Mouse (Mus musculus): Measurements from ENCODE around the gene Mad1l1. TPM values are rescaled to one million over a fixed set of nuclear protein-coding genes. Genes with fewer than 3 reads are reported as not detected.

Gene Mad1l1
- polyA plus RNA-seq, 1 experiment from 2014 or later, result 42.3 TPM

DNA sequence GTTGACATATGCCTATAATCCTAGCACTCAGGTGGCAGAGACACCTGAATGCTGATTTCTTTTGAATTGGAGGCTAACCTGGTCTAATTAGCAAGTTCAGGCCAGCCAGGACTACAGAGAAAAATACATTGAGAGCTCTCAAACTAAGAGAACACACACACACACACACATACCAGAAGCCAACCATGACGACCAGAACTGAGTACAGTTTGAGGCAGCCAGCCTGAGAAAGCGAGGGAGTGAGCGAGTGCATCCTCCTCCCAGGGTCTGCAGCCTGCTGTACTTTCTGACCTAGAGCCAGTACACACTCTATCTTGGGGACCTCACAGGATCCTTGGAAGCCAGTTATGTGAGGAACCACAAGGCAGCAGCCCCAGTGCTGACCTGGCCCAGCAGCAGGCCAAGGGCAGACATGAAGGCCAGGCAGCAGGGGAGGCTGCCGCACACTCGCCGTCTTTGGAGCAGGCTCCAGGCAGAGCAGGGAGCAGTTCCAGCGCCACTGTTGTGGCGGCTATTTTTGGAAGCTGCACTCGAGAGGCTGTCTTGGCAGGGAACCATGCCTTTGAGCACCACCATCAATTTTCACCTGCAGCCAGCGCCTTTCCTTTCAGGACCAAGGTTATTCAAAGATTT, 143.2 kb downstream of the Mad1l1 start:
- Histone ChIP-seq H3K9ac (ENCODE audit: low read length) (no peak overlapping the region), H3K4me2 (ENCODE audit: low read length) (no peak overlapping the region), H3K36me3 (ENCODE audit: control insufficient read depth, insufficient read depth, low read length) (no peaks in the 10 kb centered on the region), H3K27me3 (replicated peaks; ENCODE audit: control insufficient read depth, insufficient read depth, low read length) (no peaks in the 10 kb centered on the region), H3K4me3 (ENCODE audit: low read depth, low read length) (no peak overlapping the region), H3K27ac (ENCODE audit: low read depth) (no peak overlapping the region), H3K9me3 (ENCODE audit: control insufficient read depth, low read length) (no peaks in the 10 kb centered on the region), H3K4me1 (replicated peaks; ENCODE audit: control insufficient read depth, insufficient read depth, low read length) (peaks cover 2% of the 10 kb centered on the region)
- ATAC-seq (replicated peaks; ENCODE audit: low FRiP score, low TSS enrichment, low read depth) (no peak), DNase-seq (ENCODE audit: low spot score) (no peak)
- 54% methylated on average over 10 of the region's 10 CpGs for WGBS

DNA sequence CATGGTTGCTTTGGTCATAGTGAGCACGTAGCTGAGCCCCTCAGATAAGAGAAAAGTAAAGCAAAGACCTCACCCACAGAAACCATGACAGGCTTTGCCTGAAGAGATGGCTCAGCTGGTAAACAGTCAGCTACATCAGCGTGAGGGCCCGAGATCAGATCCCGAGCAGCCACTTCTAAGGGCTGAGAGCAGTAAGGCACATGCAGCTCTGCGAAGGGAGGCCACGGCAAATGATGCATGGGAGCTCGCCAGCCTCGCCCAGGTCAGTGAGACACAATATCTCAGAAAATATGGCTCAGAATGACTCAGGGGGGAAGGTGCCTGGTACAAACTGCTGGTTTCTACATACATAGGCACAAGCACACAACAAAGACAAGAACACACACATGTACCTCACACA, 143.8 kb downstream of the Mad1l1 start:
- Histone ChIP-seq H3K9me3 (ENCODE audit: control insufficient read depth, low read length) (no peaks in the 10 kb centered on the region), H3K27ac (ENCODE audit: low read depth) (no peak overlapping the region), H3K36me3 (ENCODE audit: control insufficient read depth, insufficient read depth, low read length) (no peaks in the 10 kb centered on the region), H3K4me3 (ENCODE audit: low read depth, low read length) (no peak overlapping the region), H3K27me3 (replicated peaks; ENCODE audit: control insufficient read depth, insufficient read depth, low read length) (no peaks in the 10 kb centered on the region), H3K4me1 (replicated peaks; ENCODE audit: control insufficient read depth, insufficient read depth, low read length) (peaks cover 2% of the 10 kb centered on the region), H3K4me2 (ENCODE audit: low read length) (no peak overlapping the region), H3K9ac (ENCODE audit: low read length) (no peak overlapping the region)
- DNase-seq (ENCODE audit: low spot score) (no peak), ATAC-seq (replicated peaks; ENCODE audit: low FRiP score, low TSS enrichment, low read depth) (no peak)
- 79% methylated on average over 8 of the region's 8 CpGs for WGBS

DNA sequence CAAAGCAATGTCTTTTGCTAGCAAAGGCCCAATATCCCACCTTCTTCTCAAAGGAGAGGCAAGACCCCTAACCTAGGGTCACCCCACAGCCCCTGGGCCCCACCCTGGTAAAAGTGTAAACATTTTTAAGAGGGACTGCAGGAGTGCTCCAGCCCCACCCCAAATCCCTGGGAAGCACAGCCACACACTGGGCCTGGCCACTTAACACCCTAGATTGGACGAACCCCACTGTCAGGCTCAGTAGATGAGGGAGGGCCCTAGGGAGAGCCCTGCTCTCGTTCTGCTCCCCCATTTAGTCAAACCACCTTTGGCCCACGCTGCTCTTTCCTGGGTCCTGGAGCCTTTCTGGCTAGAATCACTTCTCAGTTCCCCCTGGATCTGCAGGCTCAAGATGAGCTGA, 145.0 kb downstream of the Mad1l1 start:
- no peak for ATAC-seq (replicated peaks; ENCODE audit: low FRiP score, low TSS enrichment, low read depth)
- no peak overlapping the region for H3K27ac ChIP-seq (ENCODE audit: low read depth)
- H3K4me2 ChIP-seq (ENCODE audit: low read length), result no peak overlapping the region
- WGBS, result 62% methylated on average over 3 of the region's 3 CpGs
- no peaks in the 10 kb centered on the region for H3K27me3 ChIP-seq (replicated peaks; ENCODE audit: control insufficient read depth, insufficient read depth, low read length)
- H3K9me3 ChIP-seq (ENCODE audit: control insufficient read depth, low read length), result no peaks in the 10 kb centered on the region
- no peak overlapping the region for H3K9ac ChIP-seq (ENCODE audit: low read length)
- DNase-seq (ENCODE audit: low spot score), result no peak
- H3K4me1 ChIP-seq (replicated peaks; ENCODE audit: control insufficient read depth, insufficient read depth, low read length), result peaks cover 2% of the 10 kb centered on the region
- no peaks in the 10 kb centered on the region for H3K36me3 ChIP-seq (ENCODE audit: control insufficient read depth, insufficient read depth, low read length)
- H3K4me3 ChIP-seq (ENCODE audit: low read depth, low read length), result no peak overlapping the region

DNA sequence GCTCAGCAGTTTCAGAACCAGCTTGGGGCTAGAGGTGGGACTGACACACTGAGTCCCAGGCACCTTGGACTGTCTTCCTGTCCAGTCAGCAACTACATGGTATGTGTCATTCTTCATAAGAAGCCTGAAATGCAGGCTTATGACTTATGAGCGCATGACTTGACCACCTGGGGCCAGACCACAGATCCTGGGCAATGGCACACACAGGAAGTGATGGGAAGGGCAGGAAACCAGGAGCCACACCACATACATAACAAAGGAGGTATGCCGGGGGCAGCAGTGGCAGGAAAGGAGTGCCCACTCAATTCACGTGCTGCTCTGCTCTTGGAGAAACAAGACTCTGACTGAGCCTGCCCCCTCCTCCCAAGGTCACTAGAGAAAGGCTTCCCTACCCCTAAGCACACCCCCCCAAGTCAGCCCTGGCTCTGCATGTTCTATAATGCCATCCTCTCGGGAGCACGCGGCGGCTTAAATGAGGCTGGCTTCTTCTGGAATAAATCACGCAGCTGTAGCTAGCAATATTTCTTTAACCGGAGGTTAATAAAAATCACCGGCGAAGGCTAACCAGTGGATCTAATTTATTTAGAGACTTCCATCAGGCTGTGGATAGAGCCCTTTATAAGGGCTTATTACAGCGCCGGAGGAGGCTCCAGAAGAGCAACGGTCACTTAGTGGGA, 146.4 kb downstream of the Mad1l1 start:
- no peak overlapping the region for H3K4me3 ChIP-seq (ENCODE audit: low read depth, low read length)
- H3K9me3 ChIP-seq (ENCODE audit: control insufficient read depth, low read length), result no peaks in the 10 kb centered on the region
- no peak overlapping the region for H3K27ac ChIP-seq (ENCODE audit: low read depth)
- DNase-seq (ENCODE audit: low spot score) (no peak), ATAC-seq (replicated peaks; ENCODE audit: low FRiP score, low TSS enrichment, low read depth) (no peak)
- no peaks in the 10 kb centered on the region for H3K36me3 ChIP-seq (ENCODE audit: control insufficient read depth, insufficient read depth, low read length)
- H3K4me1 ChIP-seq (replicated peaks; ENCODE audit: control insufficient read depth, insufficient read depth, low read length), result peaks cover 2% of the 10 kb centered on the region
- H3K4me2 ChIP-seq (ENCODE audit: low read length), result no peak overlapping the region
- no peak overlapping the region for H3K9ac ChIP-seq (ENCODE audit: low read length)
- H3K27me3 ChIP-seq (replicated peaks; ENCODE audit: control insufficient read depth, insufficient read depth, low read length), result no peaks in the 10 kb centered on the region
- 77% methylated on average over 14 of the region's 14 CpGs for WGBS

DNA sequence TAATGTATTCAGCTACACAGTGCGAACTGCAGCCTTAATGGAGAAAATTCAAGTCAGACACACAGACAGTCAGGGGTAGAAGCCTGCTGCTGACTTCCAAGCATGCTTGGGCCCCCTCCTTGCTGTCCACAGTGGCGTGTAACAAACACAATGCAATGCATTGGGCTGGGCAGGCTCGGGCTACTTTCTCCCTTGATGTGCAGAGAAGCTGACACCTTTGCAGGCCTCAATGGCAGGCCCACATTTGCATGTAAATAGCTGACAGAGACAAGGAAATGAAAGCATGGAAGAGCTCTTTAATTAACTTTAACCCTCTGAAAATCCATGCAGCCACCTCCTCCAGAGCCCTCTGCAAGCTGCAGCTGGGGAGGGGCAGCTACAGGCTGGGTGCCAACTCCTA, 147.3 kb downstream of the Mad1l1 start:
- Histone ChIP-seq H3K9ac (ENCODE audit: low read length) (no peak overlapping the region), H3K4me3 (ENCODE audit: low read depth, low read length) (no peak overlapping the region), H3K4me1 (replicated peaks; ENCODE audit: control insufficient read depth, insufficient read depth, low read length) (peaks cover 2% of the 10 kb centered on the region), H3K27me3 (replicated peaks; ENCODE audit: control insufficient read depth, insufficient read depth, low read length) (no peaks in the 10 kb centered on the region), H3K9me3 (ENCODE audit: control insufficient read depth, low read length) (no peaks in the 10 kb centered on the region), H3K36me3 (ENCODE audit: control insufficient read depth, insufficient read depth, low read length) (no peaks in the 10 kb centered on the region), H3K27ac (ENCODE audit: low read depth) (no peak overlapping the region), H3K4me2 (ENCODE audit: low read length) (no peak overlapping the region)
- 52% methylated on average over 3 of the region's 3 CpGs for WGBS
- no peak for ATAC-seq (replicated peaks; ENCODE audit: low FRiP score, low TSS enrichment, low read depth)
- no peak for DNase-seq (ENCODE audit: low spot score)

DNA sequence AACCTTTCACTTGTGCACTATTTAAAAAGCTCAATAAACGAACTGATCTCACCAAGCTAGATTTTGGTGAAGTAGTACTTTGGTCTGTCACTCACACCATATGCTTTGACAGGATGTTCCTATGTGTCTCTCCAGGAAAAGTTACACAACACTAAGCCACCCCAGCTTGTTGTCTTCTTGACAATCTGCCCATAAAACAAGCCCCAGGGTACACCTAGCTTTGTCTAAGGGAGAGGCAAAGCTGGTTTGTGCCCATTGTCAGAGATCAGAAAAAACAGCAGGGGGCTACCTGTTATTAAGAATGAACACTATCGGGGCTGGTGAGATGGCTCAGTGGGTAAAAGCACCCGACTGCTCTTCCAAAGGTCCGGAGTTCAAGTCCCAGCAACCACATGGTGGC, 148.2 kb downstream of the Mad1l1 start:
- 83% methylated on average over 4 of the region's 4 CpGs for WGBS
- H3K27ac ChIP-seq (ENCODE audit: low read depth), result no peak overlapping the region

DNA sequence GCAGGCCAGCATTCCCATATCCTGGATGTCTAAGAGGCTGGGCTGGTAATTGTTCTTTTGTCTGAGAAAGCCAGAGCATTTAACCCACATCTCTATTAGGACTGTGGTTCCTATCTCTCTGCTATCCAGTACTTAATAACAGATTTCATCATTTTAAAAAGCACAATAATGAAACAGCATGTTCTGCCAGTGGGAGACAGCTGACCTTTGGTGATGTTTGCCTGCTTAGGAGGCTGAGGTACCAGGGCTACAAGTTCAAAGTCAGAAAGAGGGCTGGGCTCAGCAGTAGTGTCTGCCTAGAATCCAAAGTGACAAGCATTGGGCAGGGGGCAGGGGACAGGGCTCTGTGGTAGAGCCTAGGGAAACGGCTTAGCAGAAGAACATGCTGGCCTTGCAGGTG, 149.6 kb downstream of the Mad1l1 start:
- no peak overlapping the region for H3K4me3 ChIP-seq (ENCODE audit: low read depth, low read length)
- 75% methylated on average over 1 of the region's 1 CpGs for WGBS
- no peak for ATAC-seq (replicated peaks; ENCODE audit: low FRiP score, low TSS enrichment, low read depth)
- peaks cover under 1% of the 10 kb centered on the region; the same call in 1 of the 2 replicates for H3K4me1 ChIP-seq (replicated peaks; ENCODE audit: control insufficient read depth, insufficient read depth, low read length)
- H3K36me3 ChIP-seq (ENCODE audit: control insufficient read depth, insufficient read depth, low read length), result no peaks in the 10 kb centered on the region
- no peak overlapping the region for H3K4me2 ChIP-seq (ENCODE audit: low read length)
- no peak for DNase-seq (ENCODE audit: low spot score)
- H3K9me3 ChIP-seq (ENCODE audit: control insufficient read depth, low read length), result no peaks in the 10 kb centered on the region
- no peak overlapping the region for H3K9ac ChIP-seq (ENCODE audit: low read length)
- H3K27ac ChIP-seq (ENCODE audit: low read depth), result no peak overlapping the region
- no peaks in the 10 kb centered on the region for H3K27me3 ChIP-seq (replicated peaks; ENCODE audit: control insufficient read depth, insufficient read depth, low read length)

More for the DNA sequence above, 148.2 kb downstream of the Mad1l1 start:
- DNase-seq (ENCODE audit: low spot score), result no peak
- no peak for ATAC-seq (replicated peaks; ENCODE audit: low FRiP score, low TSS enrichment, low read depth)
- Histone ChIP-seq H3K36me3 (ENCODE audit: control insufficient read depth, insufficient read depth, low read length) (no peaks in the 10 kb centered on the region), H3K27me3 (replicated peaks; ENCODE audit: control insufficient read depth, insufficient read depth, low read length) (no peaks in the 10 kb centered on the region), H3K4me1 (replicated peaks; ENCODE audit: control insufficient read depth, insufficient read depth, low read length) (peaks cover 2% of the 10 kb centered on the region), H3K4me3 (ENCODE audit: low read depth, low read length) (no peak overlapping the region), H3K9me3 (ENCODE audit: control insufficient read depth, low read length) (no peaks in the 10 kb centered on the region), H3K9ac (ENCODE audit: low read length) (no peak overlapping the region), H3K4me2 (ENCODE audit: low read length) (no peak overlapping the region)

DNA sequence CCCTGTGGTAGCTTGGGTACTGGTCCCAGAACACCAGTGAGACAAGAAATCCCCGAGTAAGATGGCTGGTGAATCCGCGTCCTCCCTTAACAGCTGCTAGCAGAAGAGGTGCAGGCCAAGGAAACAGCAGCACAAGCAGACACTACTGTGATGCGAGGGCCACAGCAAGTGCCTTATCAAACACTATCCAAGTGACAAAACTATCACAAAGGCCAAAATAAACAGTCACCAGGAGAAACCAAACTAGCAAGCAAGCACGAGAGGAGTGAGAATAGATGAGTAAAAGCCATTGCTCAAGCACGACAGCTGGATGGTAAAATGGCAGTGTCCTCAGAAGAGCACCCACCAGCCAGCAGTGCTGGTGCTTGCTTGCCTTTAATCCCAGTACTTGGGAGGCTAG, 153.8 kb downstream of the Mad1l1 start:
- H3K27me3 ChIP-seq (replicated peaks; ENCODE audit: control insufficient read depth, insufficient read depth, low read length), result no peaks in the 10 kb centered on the region
- H3K4me2 ChIP-seq (ENCODE audit: low read length), result no peak overlapping the region
- DNase-seq (ENCODE audit: low spot score), result no peak
- no peak for ATAC-seq (replicated peaks; ENCODE audit: low FRiP score, low TSS enrichment, low read depth)
- no peak overlapping the region for H3K27ac ChIP-seq (ENCODE audit: low read depth)
- no peak overlapping the region for H3K9ac ChIP-seq (ENCODE audit: low read length)
- H3K4me3 ChIP-seq (ENCODE audit: low read depth, low read length), result no peak overlapping the region
- no peaks in the 10 kb centered on the region for H3K9me3 ChIP-seq (ENCODE audit: control insufficient read depth, low read length)
- no peaks in the 10 kb centered on the region for H3K36me3 ChIP-seq (ENCODE audit: control insufficient read depth, insufficient read depth, low read length)
- H3K4me1 ChIP-seq (replicated peaks; ENCODE audit: control insufficient read depth, insufficient read depth, low read length), result no peaks in the 10 kb centered on the region
- 70% methylated on average over 6 of the region's 6 CpGs for WGBS

DNA sequence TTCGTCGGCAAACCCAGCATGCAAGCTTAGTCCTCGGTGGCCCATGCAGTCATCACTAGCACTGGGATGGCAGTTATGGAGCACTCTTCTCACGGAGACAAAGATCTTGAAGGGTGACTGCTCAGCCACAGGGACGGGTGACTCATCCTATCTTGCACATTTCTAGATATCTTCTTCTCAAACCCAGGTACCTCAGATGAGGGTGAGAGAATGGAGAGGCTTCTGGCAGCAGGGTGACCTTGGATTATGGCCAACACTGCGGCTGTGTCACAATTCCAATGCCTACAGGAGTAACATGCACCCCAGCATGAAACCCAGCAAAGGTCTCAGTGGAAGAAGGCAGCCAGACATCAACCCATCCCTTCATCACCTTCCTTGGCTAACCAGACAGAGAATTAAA, 154.3 kb downstream of the Mad1l1 start:
- no peak for ATAC-seq (replicated peaks; ENCODE audit: low FRiP score, low TSS enrichment, low read depth)

More for the DNA sequence above, 154.3 kb downstream of the Mad1l1 start:
- Histone ChIP-seq H3K4me2 (ENCODE audit: low read length) (no peak overlapping the region), H3K27ac (ENCODE audit: low read depth) (no peak overlapping the region), H3K27me3 (replicated peaks; ENCODE audit: control insufficient read depth, insufficient read depth, low read length) (no peaks in the 10 kb centered on the region), H3K4me3 (ENCODE audit: low read depth, low read length) (no peak overlapping the region), H3K4me1 (replicated peaks; ENCODE audit: control insufficient read depth, insufficient read depth, low read length) (no peaks in the 10 kb centered on the region), H3K9ac (ENCODE audit: low read length) (no peak overlapping the region), H3K9me3 (ENCODE audit: control insufficient read depth, low read length) (no peaks in the 10 kb centered on the region), H3K36me3 (ENCODE audit: control insufficient read depth, insufficient read depth, low read length) (no peaks in the 10 kb centered on the region)
- no peak for DNase-seq (ENCODE audit: low spot score)
- 88% methylated on average over 6 of the region's 6 CpGs for WGBS

Measured in intestine, embryonic 14.5 days (tissue).